Mouse (Mus musculus) midbrain, embryonic 11.5 days (tissue): ENCODE measurements around the gene Tsga10ip. TPM values are rescaled to one million over a fixed set of nuclear protein-coding genes. Genes with fewer than 3 reads are reported as not detected.
A peak's percentile ranks its signal among the peaks of the same experiment; 100 is the strongest.
"Not testable (repeated sequence)": the region's sequence is repeated elsewhere in the genome, so short reads cannot be mapped to it uniquely, and the experiment has no call there.

Experiments used
- ATAC-seq: fragments of 200-750 bp; cut with Nextera tagmentation; 2 replicates; pipeline ENCODE4 v1.8.0; 2017; ENCODE audit warnings: moderate TSS enrichment, moderate library complexity; ENCODE audit not compliant: low FRiP score
- DNase-seq: peaks from one replicate; pipeline ENCODE4 v3.0.0; 2015; ENCODE audit warnings: low spot score; ENCODE audit errors: missing footprints
- H3K27ac ChIP-seq: fragments of 300-500 bp; sonication (generic); 2 replicates; pipeline ENCODE4 v1.5.1; 2014; ENCODE audit warnings: low read depth, low read length
- H3K27me3 ChIP-seq: fragments of 300-500 bp; sonication (generic); 2 replicates; pipeline ENCODE4 v1.6.1; 2014; ENCODE audit warnings: mild to moderate bottlenecking, low read length, moderate library complexity, mixed read lengths; ENCODE audit not compliant: control insufficient read depth, insufficient read depth
- H3K36me3 ChIP-seq: fragments of 300-500 bp; sonication (generic); 2 replicates; pipeline ENCODE4 v1.6.1; 2014; ENCODE audit warnings: mild to moderate bottlenecking, low read length, moderate library complexity, mixed read lengths; ENCODE audit not compliant: control insufficient read depth, insufficient read depth
- H3K4me1 ChIP-seq: fragments of 300-500 bp; sonication (generic); 2 replicates; pipeline ENCODE4 v1.6.1; 2014; ENCODE audit warnings: low read length; ENCODE audit not compliant: control insufficient read depth, insufficient read depth
- H3K4me2 ChIP-seq: fragments of 300-500 bp; sonication (generic); 2 replicates; pipeline ENCODE4 v1.6.1; 2014; ENCODE audit warnings: mild to moderate bottlenecking, moderate library complexity
- H3K4me3 ChIP-seq: fragments of 300-500 bp; sonication (generic); 2 replicates; pipeline ENCODE4 v1.5.1; 2014; ENCODE audit warnings: low read depth, low read length
- H3K9ac ChIP-seq: fragments of 300-500 bp; sonication (generic); 2 replicates; pipeline ENCODE4 v1.6.1; 2014; ENCODE audit warnings: low read length
- H3K9me3 ChIP-seq: fragments of 300-500 bp; sonication (generic); 2 replicates; pipeline ENCODE4 v1.6.1; 2016; ENCODE audit warnings: low read length; ENCODE audit not compliant: control insufficient read depth
- WGBS: fragments of 180-500 bp; shearing (Covaris S2); extraction: QIAGEN DNeasy Blood & Tissue Kit; methylation state at CpG from one replicate; pipeline ENCODE4 v1.1.7; 2014; 5-methylcytosine and 5-hydroxymethylcytosine counted together
- polyA plus RNA-seq: library from polyadenylated mRNA; unstranded; fragments of >200 nt; fragmentation: Nextera tagmentation; extraction: Ambion mirVana; gene quantifications from 2 replicates; pipeline ENCODE4 v1.2.1, GENCODE M21; 2014

The Tsga10ip gene
- polyA plus RNA-seq, 1 experiment from 2014 or later = not detected

DNA sequence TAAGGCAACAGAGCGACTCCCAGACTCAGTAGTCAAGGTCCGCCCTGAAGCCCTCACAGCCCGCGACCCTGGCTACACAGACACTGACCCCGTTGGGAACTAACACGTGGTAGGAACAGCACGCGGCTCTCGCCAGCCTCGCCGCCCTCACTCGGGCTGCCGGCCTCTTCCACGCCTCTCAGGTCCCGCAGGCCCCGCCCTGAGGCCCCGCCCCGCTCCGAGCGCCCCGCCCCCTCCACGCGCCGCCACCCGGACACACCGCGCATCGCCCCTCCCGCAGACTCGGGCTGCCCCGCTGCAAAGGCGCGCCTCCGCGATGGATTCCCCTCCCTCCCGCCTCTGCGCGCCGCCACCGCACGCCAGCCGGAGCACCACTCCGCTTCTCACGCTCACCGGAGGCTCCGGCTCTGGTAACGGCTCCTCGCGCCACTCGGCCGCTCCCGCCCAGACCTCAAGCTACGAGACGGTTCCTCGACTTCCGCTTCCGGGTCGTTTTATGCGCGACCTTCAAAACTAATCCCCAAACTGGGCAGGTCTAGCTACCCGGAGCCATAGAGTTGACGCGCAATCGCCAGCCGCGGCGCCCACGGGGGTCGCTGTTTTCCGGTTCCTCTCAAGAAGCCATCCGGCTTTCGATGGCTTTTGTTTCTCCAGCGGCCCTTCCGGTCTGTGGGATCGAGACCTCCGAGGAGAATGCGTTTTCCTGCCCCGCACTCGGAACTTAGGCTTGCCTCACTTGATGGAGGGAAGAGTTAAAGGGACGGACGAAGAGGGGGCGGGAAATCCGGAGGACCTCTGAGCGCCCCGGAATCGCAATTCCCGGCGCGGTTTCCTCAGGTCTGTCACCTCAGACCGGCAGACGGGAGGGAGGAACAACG lies 35.9 kb downstream of the Tsga10ip start, which contains the start of gene Eif1ad:
Eif1ad (plus strand) TSS at position 567 of the 878 bp plus-strand sequence.
- Histone ChIP-seq H3K4me2 (peak within 1 kb of the TSS; percentile 86), H3K4me3 (peak within 1 kb of the TSS; percentile 93), H3K4me1 (peaks cover 15% of the 10 kb centered on the region), H3K27ac (peak within 1 kb of the TSS; percentile 69), H3K27me3 (no peaks in the 10 kb centered on the region), H3K9ac (peak within 1 kb of the TSS; percentile 76), H3K9me3 (no peaks in the 10 kb centered on the region), H3K36me3 (peaks cover 20% of the 10 kb centered on the region; the same call in 1 of the 2 replicates)
- ATAC-seq (peak; percentile 96), DNase-seq (peak; percentile 100)
- under 1% methylated on average over 87 of the region's 92 CpGs for WGBS

DNA sequence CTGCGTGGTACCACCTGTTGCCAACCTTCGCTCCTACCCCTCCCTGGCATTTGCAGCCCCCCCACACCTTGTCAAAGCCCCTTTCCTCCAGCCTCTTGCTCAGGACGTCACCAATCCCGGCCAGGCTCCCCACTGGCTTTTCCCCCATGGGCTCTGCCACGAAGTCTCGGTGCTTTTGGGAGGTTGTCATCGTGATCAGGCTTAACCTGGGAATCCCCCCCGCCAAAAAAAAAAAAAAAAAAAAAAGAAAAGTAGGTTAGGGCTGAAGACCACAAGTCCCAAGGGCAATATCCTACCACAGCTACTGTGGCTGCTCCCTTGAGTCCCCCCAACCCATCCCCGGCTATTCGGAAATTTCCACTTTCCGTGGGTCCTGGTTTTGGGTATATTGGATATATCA lies 36.6 kb downstream of the Tsga10ip start:
- H3K4me2 ChIP-seq = peak overlapping the region; percentile 86
- H3K9ac ChIP-seq = peak overlapping the region; percentile 76
- H3K27ac ChIP-seq = peak overlapping the region; percentile 69; the same call in 1 of the 2 replicates
- 17% methylated on average over 11 of the region's 11 CpGs for WGBS
- no peaks in the 10 kb centered on the region for H3K27me3 ChIP-seq
- H3K4me3 ChIP-seq = peak overlapping the region; percentile 93
- no peak for DNase-seq
- H3K36me3 ChIP-seq = peaks cover 20% of the 10 kb centered on the region; the same call in 1 of the 2 replicates
- no peaks in the 10 kb centered on the region for H3K9me3 ChIP-seq
- no peak for ATAC-seq
- H3K4me1 ChIP-seq = peaks cover 15% of the 10 kb centered on the region

DNA sequence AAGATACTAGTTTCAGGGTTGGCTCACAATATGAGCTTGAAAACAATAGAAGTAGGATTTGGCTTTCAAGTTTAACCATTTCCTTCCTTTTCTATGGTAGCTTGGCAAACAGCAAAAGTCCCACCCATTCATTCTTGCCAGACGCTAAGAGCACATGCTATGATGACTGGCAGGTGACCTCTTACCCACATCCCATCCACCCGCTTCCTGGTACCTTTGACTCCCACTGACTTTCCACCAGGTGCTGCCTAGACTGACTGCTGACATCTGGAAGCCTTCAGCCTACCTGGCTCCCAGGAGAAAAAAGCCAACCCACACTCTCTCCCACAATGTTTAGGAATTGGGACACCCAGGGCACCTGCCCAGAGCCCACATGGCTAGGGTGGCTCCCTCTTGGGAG lies 38.2 kb downstream of the Tsga10ip start:
- peaks cover 14% of the 10 kb centered on the region; the same call in 1 of the 2 replicates for H3K36me3 ChIP-seq
- H3K9me3 ChIP-seq = no peaks in the 10 kb centered on the region
- WGBS = 95% methylated on average over 2 of the region's 2 CpGs
- no peak overlapping the region for H3K27ac ChIP-seq
- H3K27me3 ChIP-seq = no peaks in the 10 kb centered on the region
- peaks cover 15% of the 10 kb centered on the region for H3K4me1 ChIP-seq
- no peak overlapping the region for H3K4me2 ChIP-seq
- H3K4me3 ChIP-seq = no peak overlapping the region
- no peak overlapping the region for H3K9ac ChIP-seq
- DNase-seq = no peak
- no peak for ATAC-seq

DNA sequence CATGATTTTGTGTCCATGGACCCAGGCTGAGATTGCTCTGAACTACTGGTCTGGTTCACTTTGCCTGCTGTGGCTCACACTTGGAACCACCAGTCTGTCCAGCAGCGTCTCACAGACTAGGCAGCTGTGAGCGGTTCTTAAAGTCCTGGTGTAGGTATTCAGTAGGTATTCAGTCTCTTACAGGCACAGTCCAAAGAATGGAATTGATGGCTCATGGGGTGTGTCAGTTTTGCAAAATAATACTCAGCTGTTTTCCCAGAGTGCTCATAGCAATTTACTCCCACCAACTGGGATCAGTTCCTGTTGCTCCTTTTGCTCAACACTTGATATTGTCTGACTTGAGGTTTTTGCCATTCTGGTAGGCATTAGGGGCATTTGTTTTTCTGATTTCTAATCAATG lies 40.1 kb downstream of the Tsga10ip start:
- DNase-seq (no peak), ATAC-seq (no peak)
- Histone ChIP-seq H3K9ac (no peak overlapping the region), H3K27ac (no peak overlapping the region), H3K36me3 (peaks cover 6% of the 10 kb centered on the region; the same call in 1 of the 2 replicates), H3K4me2 (no peak overlapping the region), H3K9me3 (no peaks in the 10 kb centered on the region), H3K27me3 (no peaks in the 10 kb centered on the region), H3K4me3 (no peak overlapping the region), H3K4me1 (peaks cover 6% of the 10 kb centered on the region)
- 81% methylated on average over 2 of the region's 2 CpGs for WGBS

DNA sequence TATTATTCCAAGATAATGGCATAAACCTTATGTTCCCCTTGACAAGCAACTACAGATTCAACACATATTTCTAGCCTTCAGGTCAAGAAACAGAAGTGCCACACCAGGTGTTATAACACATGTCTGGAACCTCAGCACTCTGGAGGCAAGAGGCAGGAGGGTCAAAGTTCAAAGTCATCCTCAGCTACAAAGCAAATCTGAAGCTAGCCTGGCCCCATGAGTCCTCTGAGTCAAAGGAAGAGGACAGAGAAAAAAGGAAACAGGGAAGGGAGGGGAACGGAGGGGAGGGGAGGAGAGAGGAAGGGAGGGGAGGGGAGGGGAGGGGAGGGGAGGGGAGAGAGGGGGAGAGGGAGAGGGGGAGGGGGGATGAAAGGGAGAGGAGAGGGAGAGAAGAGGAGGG lies 46.2 kb downstream of the Tsga10ip start:
- H3K4me3 ChIP-seq = no peak overlapping the region
- no peaks in the 10 kb centered on the region for H3K4me1 ChIP-seq
- WGBS = no CpG with 5 or more reads among the region's 1 CpGs
- no peak overlapping the region for H3K4me2 ChIP-seq
- ATAC-seq (no peak), DNase-seq (no peak)
- H3K27ac ChIP-seq = no peak overlapping the region
- no peaks in the 10 kb centered on the region for H3K36me3 ChIP-seq
- H3K9ac ChIP-seq = no peak overlapping the region
- no peaks in the 10 kb centered on the region for H3K27me3 ChIP-seq
- H3K9me3 ChIP-seq = no peaks in the 10 kb centered on the region

DNA sequence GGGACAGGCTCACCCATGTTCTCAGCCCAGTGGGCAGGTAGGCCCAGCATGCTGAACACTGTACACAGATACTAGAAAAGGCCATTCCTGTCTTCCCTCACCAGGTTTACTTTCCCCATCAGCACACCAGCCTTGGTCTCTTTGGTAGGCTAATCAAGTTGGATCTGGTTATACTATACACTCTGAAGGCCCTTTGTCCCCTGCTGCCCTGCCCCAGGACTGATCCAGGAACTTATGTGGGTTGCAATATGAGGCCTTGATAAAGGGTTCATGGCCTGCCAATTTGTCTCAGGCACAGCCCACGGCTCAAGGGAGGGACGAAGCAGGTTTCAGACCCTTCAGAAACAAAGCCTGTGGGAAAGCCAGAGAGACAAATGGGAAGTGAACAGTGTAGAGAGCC lies 48.7 kb downstream of the Tsga10ip start:
- Histone ChIP-seq H3K9ac (no peak overlapping the region), H3K4me1 (peaks cover 4% of the 10 kb centered on the region), H3K9me3 (no peaks in the 10 kb centered on the region), H3K27me3 (no peaks in the 10 kb centered on the region), H3K36me3 (no peaks in the 10 kb centered on the region), H3K4me3 (no peak overlapping the region), H3K4me2 (no peak overlapping the region), H3K27ac (no peak overlapping the region)
- ATAC-seq (no peak), DNase-seq (no peak)
- WGBS = 89% methylated on average over 2 of the region's 2 CpGs

DNA sequence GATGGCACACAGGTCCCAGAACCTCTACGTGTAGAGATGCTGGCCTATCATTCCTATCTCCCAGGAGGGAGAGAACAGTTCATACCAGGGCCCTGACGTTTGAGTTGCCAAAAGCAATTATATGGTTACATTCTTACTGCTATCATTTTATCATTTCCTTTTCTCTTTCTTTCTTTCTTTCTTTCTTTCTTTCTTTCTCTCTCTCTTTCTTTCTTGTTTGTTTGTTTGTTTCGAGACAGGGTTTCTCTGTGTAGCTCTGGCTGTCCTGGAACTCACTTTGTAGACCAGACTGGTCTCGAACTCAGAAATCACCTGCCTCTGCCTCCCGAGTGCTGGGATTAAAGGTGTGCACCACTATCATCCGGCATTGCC lies 52.8 kb downstream of the Tsga10ip start, which contains the start of gene Cst6:
Cst6 (minus strand) TSS at position 73 of the 372 bp plus-strand sequence.
- H3K27me3 ChIP-seq, H3K9me3 ChIP-seq, H3K4me1 ChIP-seq, H3K27ac ChIP-seq, H3K36me3 ChIP-seq, ATAC-seq, DNase-seq: not testable (repeated sequence)
- Histone ChIP-seq H3K9ac (peak within 1 kb of the TSS; percentile 62), H3K4me3 (peak within 1 kb of the TSS; percentile 34), H3K4me2 (peak within 1 kb of the TSS; percentile 67)
- 63% methylated on average over 6 of the region's 6 CpGs for WGBS

DNA sequence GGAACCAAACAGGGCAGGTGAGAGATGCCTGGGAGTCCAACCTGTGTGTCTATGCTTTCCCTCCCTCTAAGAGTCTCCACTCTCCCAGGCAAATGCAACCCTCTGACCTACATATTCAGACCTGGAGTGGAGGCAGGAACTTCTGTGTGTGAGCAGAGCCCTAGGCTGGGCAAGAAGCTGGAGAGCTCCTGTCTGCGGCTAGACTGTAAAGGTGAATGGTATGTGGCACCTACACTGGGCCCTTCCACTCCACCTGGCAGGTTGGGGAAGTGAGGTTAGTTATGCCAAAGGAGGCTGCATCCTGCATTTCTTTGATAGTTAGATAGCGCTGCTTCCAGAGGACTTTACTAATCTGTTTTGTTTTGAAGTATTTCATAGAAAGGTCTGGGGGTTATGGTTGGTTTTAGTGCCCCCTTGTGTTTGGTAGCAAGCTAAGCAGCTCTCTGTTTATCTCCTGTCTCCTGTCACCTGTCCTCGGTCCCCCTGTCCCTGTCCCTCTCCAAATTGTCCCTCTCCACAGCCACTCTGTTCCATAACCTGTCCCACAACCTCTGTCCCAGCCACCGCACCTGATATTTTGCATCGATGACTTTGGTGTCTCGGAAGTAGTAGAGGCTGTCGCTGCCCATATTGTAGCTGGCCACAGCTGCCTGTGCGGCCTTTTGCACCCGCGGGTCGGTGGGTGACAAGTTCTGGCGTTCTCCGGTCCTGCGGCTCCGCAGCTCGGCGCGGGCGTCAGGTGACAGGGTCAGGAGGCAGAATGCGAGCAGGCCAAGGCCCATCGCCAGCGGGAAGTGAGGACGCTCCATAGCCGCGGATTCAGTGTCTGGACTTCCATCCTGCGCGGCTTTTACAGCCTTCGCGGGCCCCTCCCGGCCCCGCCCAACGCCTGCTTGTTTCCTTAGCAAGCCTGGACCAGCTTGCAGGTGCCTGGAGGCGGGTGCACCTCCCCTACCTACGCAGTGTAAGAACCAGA lies 53.5 kb downstream of the Tsga10ip start:
- DNase-seq = peak; percentile 93
- 6% methylated on average over 34 of the region's 34 CpGs for WGBS
- Histone ChIP-seq H3K27ac (no peak overlapping the region), H3K36me3 (no peaks in the 10 kb centered on the region), H3K4me3 (peak overlapping the region; percentile 34), H3K4me2 (peak overlapping the region; percentile 67), H3K9ac (peak overlapping the region; percentile 62), H3K9me3 (no peaks in the 10 kb centered on the region), H3K4me1 (peaks cover 4% of the 10 kb centered on the region), H3K27me3 (no peaks in the 10 kb centered on the region)
- ATAC-seq = no peak
